Mouse (Mus musculus): Measurements from ENCODE around the gene Chka. TPM values are rescaled to one million over a fixed set of nuclear protein-coding genes. Genes with fewer than 3 reads are reported as not detected.
A peak's percentile ranks its signal among the peaks of the same experiment; 100 is the strongest.

Gene Chka
- total RNA-seq, 2 experiments from 2014 or later = 9.5 to 13.0 TPM

DNA sequence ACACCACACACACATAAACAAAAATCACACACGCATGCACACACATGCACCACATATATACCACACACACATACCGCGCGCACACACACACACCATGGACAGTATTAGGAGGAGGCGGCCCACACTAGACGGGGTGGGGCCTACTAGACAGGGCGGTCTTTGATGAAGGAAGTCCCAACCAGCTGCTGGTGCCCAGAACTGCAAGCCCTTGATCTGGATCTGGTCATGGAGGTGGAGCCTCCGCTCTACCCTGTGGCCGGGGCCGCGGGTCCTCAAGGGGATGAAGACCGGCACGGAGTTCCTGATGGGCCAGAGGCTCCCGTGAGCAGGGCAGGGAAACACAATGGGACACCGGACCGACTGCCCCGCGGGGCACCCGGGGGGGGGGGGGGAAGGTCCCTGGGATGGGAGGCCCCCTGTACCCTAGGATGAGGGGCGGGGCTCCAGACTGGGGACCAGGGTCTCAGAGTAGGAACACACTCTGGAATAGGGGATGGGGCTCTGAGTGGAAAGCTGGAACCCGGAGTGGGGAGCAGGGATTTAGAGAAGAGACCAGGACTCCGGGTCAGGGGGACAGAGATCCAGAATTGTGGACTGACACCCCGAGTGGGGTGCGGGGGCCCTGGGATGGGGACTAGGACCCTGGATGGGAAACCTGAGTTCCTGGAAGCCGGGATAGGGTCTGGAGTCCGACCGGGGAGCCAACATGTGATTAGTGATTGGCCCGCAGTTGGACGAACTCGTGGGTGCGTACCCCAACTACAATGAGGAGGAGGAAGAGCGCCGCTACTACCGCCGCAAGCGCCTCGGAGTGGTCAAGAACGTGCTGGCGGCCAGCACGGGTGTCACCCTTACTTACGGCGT, 83.7 kb downstream of the Chka start, which contains the start of gene Unc93b1:
Gene Unc93b1 (plus strand): TSS at position 155 of the 864 bp plus-strand sequence.
- intact Hi-C loops (cut with DNase I) = no loop called here
- DNase-seq (ENCODE audit: low spot score) = peak; percentile 69

DNA sequence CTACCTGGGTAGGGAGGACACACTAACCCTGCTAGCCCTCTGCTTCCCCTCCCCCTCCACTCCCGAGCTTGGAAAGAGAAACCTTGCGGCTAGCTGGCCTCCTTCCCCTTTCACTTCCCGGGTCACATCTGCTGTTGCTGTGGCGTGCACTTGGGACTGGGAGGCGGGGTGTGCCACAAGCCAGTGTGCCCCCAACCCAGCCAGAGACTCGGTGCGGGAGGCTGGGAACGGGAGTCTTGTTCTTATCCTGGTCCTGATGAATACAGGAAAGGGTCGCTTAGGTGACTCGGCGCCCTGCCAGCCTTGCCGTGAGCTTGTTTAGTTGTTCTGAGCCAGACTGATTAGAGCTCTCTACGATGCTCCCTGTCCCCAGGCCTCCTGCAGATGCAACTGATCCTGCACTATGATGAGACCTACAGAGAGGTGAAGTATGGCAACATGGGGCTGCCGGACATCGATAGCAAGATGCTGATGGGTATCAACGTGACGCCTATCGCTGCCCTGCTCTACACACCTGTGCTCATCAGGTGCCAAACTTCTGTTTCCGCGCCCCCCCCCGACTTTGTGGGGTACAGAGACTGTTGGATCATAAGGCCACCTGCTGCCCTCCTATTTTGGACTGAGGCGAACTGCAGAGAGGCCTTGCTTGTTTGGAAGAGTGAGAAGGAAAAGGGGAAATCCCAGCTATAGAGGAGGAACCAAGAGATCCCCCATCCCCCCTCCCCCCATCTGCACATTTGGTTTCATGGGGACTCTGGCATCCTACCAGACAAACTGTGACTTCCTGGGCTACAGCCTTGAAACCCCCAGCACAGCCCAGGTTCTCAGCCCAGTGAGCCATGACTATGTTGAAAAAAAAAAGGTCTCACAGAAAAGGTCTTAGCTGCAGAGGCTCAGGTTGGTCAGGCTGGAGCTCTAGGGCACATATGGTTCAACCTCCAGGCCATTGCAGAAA, 84.6 kb downstream of the Chka start:
- peak; percentile 54 for DNase-seq (ENCODE audit: low spot score)
- intact Hi-C loops (cut with DNase I) = no loop called here

DNA sequence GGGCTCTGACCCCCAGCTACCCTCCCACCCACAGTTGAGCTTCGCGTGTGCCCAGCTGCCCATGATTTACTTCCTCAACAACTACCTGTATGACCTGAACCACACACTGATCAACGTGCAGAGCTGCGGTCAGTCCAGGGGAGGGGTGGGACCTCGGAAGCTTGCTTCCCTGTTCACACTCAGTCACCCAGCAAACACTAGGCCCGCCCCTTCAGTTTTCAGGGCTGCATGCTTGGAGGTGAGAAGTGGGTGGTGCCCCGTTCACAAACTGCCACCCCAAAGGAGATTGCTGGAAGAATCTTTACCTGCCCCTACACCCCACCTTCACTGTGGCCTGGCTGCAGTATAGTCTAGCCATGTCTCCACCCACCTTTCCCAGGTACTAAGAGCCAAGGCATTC, 90.7 kb downstream of the Chka start:
- no peak for DNase-seq (ENCODE audit: low spot score)
- intact Hi-C loops (cut with DNase I) = loop anchor here (5.0 kb wide), 1 partner anchor 165 kb away; no protein-coding TSS in a partner anchor

DNA sequence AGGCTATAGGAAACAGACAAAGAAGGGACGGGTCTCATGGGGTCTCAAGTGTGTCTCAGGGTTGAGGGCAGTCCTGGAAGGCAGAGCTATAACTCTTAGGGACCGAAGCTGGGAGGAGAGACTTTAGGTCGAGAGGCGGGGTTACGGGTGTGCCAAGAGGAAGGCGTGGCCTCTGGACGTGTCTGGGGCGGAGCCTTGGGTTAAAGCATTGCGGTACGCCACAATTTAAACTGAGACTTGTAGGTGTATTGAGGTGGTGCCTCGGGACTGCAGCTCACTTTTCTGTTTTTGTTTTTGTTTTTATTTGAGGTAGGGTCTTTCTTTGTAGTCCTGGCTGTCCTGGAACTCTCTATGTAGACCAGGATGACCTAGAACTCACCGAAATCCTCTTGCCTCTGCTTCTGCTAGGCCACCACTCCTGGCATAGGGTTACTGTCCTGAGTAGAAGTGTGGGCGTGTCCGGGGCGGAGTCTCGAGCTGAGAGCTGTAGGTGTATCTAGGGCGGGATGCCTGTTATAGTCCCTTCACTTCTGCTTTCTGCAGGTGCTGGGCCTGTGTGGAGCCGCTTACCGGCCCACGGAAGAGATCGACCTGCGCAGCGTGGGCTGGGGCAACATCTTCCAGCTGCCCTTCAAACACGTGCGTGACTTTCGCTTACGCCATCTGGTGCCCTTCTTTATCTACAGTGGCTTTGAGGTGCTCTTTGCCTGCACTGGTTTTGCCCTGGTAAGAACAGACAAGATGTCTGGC, 91.6 kb downstream of the Chka start:
- intact Hi-C loops (cut with DNase I) = loop anchor here (5.0 kb wide), 1 partner anchor 166 kb away; no protein-coding TSS in a partner anchor
- no peak for DNase-seq (ENCODE audit: low spot score)

Other genes with a start within 250 kb of the Chka start
- gene Lrp5, start 165.2 kb upstream of the Chka start, total RNA-seq (2021) = 10 to 100 TPM; 49.8 to 52.1 TPM
- 1 to 10 TPM; 7.9 to 8.3 TPM for gene 1810055G02Rik, start 143.5 kb upstream of the Chka start, total RNA-seq (2021)
- gene Kmt5b, start 84.4 kb upstream of the Chka start, total RNA-seq (2021) = 10 to 100 TPM; 30.4 to 35.6 TPM
- gene Tcirg1, start 55.4 kb downstream of the Chka start, total RNA-seq (2021) = 1 to 10 TPM; 8.9 to 9.8 TPM
- 100 to 1,000 TPM; 538 TPM for gene Ndufs8, start 61.0 kb downstream of the Chka start, total RNA-seq (2021)
- 1 to 10 TPM; 1.8 TPM for gene Aldh3b1, start 78.0 kb downstream of the Chka start, total RNA-seq (2021)
- gene Unc93b1, start 83.4 kb downstream of the Chka start, total RNA-seq (2021) = 10 to 100 TPM; 19.0 to 20.3 TPM
- 1 to 10 TPM in 1 of 2 experiments, under 1 TPM in 1; 0.60 to 1.1 TPM for gene Aldh3b3, start 106.9 kb downstream of the Chka start, total RNA-seq (2021)
- under 1 TPM; 0.14 to 0.23 TPM for gene Aldh3b2, start 120.6 kb downstream of the Chka start, total RNA-seq (2021)
- gene Acy3, start 134.8 kb downstream of the Chka start, total RNA-seq (2021) = 10 to 100 TPM; 20.3 to 21.5 TPM
- gene Tbx10, start 141.0 kb downstream of the Chka start, total RNA-seq (2021) = not detected
- 100 to 1,000 TPM; 109 to 118 TPM for gene Nudt8, start 148.8 kb downstream of the Chka start, total RNA-seq (2021)
- 1 to 10 TPM; 2.0 to 2.2 TPM for gene Gm49405, start 148.9 kb downstream of the Chka start, total RNA-seq (2021)
- 100 to 1,000 TPM; 148 to 152 TPM for gene Doc2g, start 151.5 kb downstream of the Chka start, total RNA-seq (2021)
- 1,000 to 10,000 TPM; 1,136 to 1,167 TPM for gene Ndufv1, start 161.0 kb downstream of the Chka start, total RNA-seq (2021)
- gene Gstp1, start 186.2 kb downstream of the Chka start, total RNA-seq (2021) = 100 to 1,000 TPM; 321 to 327 TPM
- 100 to 1,000 TPM in 1 of 2 experiments, 10 to 100 TPM in 1; 87.8 to 116 TPM for gene Gstp2, start 194.2 kb downstream of the Chka start, total RNA-seq (2021)
- not detected for gene Gstp3, start 207.8 kb downstream of the Chka start, total RNA-seq (2021)
- not detected for gene Cabp2, start 229.8 kb downstream of the Chka start, total RNA-seq (2021)
- 10 to 100 TPM; 36.6 to 45.1 TPM for gene Cdk2ap2, start 245.4 kb downstream of the Chka start, total RNA-seq (2021)
- 10 to 100 TPM; 20.8 to 22.1 TPM for gene Pitpnm1, start 248.2 kb downstream of the Chka start, total RNA-seq (2021)